Mouse (Mus musculus) stomach, postnatal 0 days (tissue): ENCODE results near the gene Laptm4a.
A peak's percentile ranks its signal among the peaks of the same experiment; 100 is the strongest.

ENCODE experiments used
- CTCF ChIP-seq: IDR thresholded peaks from 2 replicates; pipeline ENCODE4 v1.5.1; 2016; ENCODE audit warnings: antibody characterized with exemption, low read depth, mild to moderate bottlenecking, moderate library complexity
- EP300 ChIP-seq: optimal IDR thresholded peaks from 2 replicates; pipeline ENCODE3; 2016; ENCODE audit warnings: antibody characterized with exemption

GRCm38 (mm10) chr12:8921394-8922368 is at the start of gene Laptm4a:
- peak; percentile 7; the same call in 1 of the 2 replicates for TF ChIP-seq CTCF
- peak; percentile 77 for TF ChIP-seq EP300
